Mouse (Mus musculus) stomach, postnatal 0 days (tissue): ENCODE measurements around the gene Crim1.

Experiments used
- CTCF ChIP-seq: IDR thresholded peaks from 2 replicates; pipeline ENCODE4 v1.5.1; 2016; ENCODE audit warnings: antibody characterized with exemption, low read depth, mild to moderate bottlenecking, moderate library complexity
- EP300 ChIP-seq: optimal IDR thresholded peaks from 2 replicates; pipeline ENCODE3; 2016; ENCODE audit warnings: antibody characterized with exemption

GRCm38 (mm10) chr17:78271731-78272130, 71.7 kb downstream of the Crim1 start:
- TF ChIP-seq EP300, result no peak
- TF ChIP-seq CTCF, result no peak
